Mouse (Mus musculus): ENCODE results near the gene 9130230L23Rik.
"Not testable (repeated sequence)": the region's sequence is repeated elsewhere in the genome, so short reads cannot be mapped to it uniquely, and the experiment has no call there.

The 9130230L23Rik gene

GRCm38 (mm10) chr5:66005041-66005678, 1.1 kb upstream of the 9130230L23Rik start:
- DNase-seq: no peak

DNA sequence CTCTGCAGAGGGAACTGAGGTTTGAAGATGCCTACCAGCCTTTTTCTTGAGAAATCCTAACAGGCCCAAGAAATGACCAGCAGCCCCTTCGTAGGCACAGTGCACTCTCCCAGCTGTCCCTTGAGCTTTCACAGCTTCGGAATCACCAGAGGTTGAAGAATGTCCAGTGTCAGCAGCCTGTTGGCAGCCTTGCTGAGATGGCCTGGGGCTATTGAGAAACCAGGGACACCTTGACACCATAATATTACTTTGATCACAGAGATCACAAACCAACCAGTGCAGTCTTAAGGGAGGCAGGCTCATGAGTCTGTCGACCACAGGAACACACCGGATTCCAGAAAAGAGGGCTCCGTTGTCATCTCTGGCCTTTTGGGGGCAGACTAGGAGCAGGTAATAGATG, 2.9 kb downstream of the 9130230L23Rik start:
- no peak for DNase-seq

DNA sequence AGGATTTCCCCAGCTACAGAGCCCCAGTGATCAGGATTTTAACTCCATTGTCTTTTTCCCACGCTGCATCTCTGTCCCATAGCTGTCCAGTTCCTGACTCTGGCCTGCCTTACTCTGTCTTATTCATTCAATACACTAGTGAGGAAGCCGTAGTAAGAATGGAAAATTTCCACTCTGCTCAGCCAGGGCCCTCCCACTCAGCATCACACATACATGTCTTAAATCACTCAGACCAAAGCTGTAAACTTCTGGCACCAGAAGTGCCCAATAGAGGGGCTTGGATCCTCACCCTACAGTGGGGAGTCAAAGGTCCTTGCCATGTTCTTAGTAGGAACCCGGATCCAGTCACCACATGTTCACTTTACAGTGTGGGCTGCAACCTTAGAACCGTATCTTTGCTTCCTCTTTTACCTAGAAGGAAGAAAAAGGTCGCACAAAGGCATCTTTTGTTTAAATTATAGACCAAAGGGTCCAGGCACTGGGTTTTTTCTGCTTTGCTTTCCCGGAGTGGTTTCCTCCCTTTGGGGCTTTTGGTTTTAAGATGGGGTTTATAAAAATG, 3.4 kb downstream of the 9130230L23Rik start:
- no peak for DNase-seq

DNA sequence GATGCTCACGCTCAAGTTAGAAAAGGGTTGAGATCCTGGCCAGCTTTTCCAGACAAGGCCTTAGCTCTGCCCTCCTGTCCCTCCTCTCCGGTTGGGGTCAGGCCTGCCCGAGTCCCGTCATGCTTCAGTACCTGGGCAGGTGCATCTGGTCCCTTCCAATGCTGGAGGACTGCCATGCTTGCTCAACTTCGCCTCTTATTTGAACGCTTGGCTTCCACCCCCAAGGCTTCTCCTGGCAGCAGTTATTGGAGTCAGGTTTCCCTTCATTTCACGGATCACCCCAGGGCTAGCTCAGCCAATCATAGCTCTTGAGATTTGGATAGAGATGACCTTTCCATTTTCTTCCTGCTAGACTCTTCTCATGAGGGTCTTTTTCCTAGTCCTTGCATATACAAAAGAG, 4.0 kb downstream of the 9130230L23Rik start:
- DNase-seq: no peak

DNA sequence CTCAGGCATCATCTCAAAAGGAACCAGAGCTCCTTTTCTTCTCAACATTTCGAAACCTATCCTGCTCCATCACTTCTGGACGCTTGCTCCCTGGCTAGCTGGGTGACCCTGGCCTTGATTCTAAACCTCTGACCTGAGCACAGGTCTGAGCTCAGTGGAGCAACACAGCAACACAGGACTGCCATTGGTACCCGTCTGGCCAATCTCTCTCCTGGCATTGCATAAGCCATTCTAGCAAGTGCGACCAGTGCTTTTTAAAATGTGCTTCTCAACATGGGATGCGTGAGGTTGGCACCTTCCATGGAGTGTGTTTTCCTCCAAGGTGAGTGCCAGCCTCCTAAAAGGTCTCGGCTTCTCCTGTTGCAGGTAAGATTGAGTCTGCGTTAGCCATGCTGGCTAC, 5.0 kb downstream of the 9130230L23Rik start:
- DNase-seq: no peak

- no peak for DNase-seq
Observed at GRCm38 (mm10) chr5:65997813-65998212, 6.3 kb downstream of the 9130230L23Rik start.

- no peak for DNase-seq
Observed at GRCm38 (mm10) chr5:65994643-65995042, 9.4 kb downstream of the 9130230L23Rik start.

GRCm38 (mm10) chr5:65991191-65991590, 12.9 kb downstream of the 9130230L23Rik start:
- no peak for DNase-seq

DNA sequence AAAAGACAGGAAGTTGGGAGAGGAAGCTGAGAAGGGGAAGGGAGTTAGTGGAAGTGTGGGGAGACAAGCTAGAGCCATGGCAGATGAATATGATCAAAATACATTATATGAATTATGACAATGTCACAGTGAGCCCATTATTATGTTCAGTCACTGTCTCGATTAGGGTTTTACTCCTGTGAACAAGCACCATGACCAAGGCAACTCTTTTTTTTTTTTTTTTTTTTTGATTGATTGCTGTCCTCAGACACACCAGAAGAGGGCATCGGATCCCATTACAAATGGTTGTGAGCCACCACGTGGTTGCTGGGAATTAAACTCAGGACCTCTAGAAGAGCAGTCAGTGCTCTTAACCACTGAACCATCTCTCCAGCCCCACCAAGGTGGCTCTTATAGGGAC, 17.1 kb downstream of the 9130230L23Rik start:
- not testable (repeated sequence) for DNase-seq

- DNase-seq: no peak
Observed at GRCm38 (mm10) chr5:65986426-65986825, 17.7 kb downstream of the 9130230L23Rik start.

- DNase-seq: no peak
Observed at GRCm38 (mm10) chr5:65975731-65976130, 28.4 kb downstream of the 9130230L23Rik start.

DNA sequence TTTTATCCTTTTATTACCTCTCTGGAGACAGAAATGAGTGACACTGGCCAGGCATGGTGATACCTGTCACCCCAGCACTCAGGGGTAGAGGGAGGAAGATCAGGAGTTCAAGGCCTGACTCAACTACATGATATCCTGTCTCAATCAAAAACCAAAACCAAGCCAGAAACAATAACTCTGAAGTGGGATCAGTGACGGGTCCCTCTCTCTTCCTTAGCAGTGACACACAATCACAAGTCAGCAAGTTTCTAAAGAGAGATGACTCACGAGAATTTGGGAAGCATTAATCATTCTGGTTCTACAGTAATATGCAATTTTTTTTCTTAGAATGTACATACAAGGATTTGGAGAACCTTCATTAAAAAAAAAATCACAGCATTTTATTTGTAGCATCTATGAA, 30.9 kb downstream of the 9130230L23Rik start:
- no peak for DNase-seq

- no peak for DNase-seq
Observed at GRCm38 (mm10) chr5:65968004-65968403, 36.1 kb downstream of the 9130230L23Rik start.

GRCm38 (mm10) chr5:65967091-65967490, 37.0 kb downstream of the 9130230L23Rik start:
- no peak for DNase-seq

- no peak for DNase-seq
Observed at GRCm38 (mm10) chr5:65965771-65966279, 38.3 kb downstream of the 9130230L23Rik start.

DNA sequence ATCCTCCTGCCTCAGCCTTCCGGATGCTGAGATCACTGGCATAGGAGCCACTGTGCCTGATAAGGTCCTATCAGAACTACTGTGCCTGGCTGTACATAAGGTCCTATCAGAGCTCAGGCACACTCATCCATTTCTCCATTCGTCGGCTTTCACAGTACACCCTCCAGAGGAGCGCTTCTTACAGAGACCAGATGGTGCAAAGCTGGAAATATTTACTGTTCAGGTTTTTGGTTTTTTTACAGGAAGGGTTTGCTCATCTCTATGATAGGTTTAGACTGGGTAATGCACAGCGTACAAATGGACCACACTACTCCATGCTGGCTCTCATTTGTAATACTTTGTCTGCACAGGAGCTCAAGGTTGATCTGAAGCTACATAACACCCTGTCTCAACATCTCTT, 40.8 kb downstream of the 9130230L23Rik start:
- DNase-seq: no peak

GRCm38 (mm10) chr5:65960597-65960950, 43.5 kb downstream of the 9130230L23Rik start:
- no peak for DNase-seq

DNA sequence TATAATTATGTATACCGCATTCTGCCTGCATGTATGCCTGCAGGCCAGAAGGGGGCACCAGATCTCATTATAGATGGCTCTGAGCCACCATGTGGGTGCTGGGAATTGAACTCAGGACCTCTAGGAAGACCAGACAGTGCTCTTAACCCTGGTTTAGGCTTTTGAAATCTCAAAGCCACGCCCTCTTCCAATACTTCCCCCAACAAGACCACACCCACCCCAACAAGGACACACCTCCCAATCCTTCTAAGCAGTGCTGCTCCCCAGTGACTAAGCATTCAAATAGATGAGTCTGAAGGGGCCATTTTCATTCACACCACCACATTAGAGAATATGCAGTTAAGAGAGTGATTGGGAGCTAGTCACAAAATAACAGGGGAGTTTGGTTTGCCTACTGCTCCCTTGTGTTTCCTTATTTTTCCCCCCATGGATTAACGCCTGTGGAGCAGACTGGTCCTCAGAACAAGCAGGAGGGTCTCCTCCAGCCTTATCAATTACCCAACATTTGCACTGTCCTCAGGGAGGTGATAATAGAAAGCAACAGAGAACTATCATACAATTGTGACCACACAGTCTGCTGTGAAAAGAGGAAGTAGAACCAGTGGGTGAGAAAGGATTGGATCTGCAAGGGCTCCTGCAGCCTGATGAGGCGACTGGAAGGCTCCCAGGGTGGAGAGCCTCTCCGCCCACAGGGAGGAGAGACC, 44.0 kb downstream of the 9130230L23Rik start:
- no peak for DNase-seq

DNA sequence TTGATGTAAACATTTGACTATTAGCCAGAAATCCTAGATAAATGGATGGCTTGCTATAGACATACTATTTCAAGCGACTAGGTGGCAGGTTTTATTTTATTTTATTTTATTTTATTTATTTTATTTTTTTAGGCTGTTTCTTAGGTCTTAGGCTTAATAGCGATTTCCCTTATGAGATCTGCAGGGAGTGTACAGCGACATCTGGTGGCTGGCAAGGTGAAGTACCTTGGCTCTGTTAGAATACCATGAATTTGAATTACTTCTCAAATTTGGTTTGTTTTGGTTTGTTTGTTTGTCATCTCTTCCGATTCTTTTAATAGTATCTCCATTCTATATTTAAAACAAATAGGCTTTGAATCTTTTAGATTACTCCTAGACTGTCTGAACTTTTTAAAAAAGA, 45.5 kb downstream of the 9130230L23Rik start:
- DNase-seq: no peak

DNA sequence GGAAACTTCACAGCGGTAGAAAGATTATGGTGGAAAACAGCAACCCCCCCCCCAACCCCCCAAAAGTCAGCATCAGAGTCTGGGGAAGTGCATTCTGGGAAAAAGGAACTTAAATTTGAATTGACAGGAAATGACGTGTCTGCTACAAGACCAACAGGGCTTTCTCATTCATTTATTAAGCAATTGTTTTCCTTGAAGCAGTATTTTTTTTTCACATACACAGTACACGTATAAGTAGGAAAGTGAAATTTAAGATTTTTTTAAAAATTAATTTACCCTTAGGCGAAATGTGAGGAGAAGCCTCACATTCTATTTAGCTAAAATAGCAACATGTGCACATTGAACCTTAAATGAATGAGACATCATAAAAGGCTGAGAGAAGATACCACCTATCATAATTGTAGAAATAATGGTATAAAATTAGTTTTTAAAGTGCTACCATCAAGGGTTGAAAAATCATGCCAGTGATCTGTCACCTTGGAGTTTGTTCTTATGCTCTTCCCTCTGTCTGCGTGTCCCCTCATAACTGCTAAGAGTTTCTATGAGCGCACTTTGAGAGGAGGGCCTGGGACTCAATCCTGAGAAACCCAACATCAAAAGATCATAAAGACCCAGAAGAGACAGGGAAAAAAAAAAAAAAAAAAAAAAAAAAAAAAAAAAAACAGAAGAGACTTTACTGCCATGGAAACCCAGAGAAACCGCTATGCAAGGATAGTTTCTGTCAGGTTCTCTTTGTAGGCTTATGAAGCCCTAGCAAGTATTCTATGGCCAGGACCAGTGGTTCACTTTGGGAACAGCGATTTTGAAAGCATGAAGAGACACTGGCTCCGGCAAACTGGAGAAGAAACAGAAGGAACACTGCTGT, 47.7 kb downstream of the 9130230L23Rik start:
- no peak for DNase-seq

GRCm38 (mm10) chr5:65955343-65956143, 48.5 kb downstream of the 9130230L23Rik start:
- DNase-seq: peak; percentile 22

Data from cerebellum, adult 8-10 months (tissue).